Mouse (Mus musculus) limb, embryonic 14.5 days (tissue): Measurements from ENCODE around the gene Magoh. TPM values are rescaled to one million over a fixed set of nuclear protein-coding genes. Genes with fewer than 3 reads are reported as not detected.
A peak's percentile ranks its signal among the peaks of the same experiment; 100 is the strongest.

Experiments
- ATAC-seq: fragments of 200-750 bp; cut with Nextera tagmentation; 2 replicates; pipeline ENCODE4 v1.8.0; 2017; ENCODE audit warnings: low read depth, moderate number of reproducible peaks, moderate TSS enrichment; ENCODE audit not compliant: low FRiP score
- DNase-seq: peaks from one replicate; pipeline ENCODE4 v3.0.0-alpha.2; 2015; ENCODE audit warnings: low spot score
- H3K27ac ChIP-seq: fragments of 300-500 bp; sonication (generic); replicated peaks from 2 replicates; pipeline ENCODE4 v1.5.1; 2014; ENCODE audit warnings: low read depth, mild to moderate bottlenecking, low read length, moderate library complexity, mixed read lengths
- H3K27me3 ChIP-seq: fragments of 300-500 bp; sonication (generic); 2 replicates; pipeline ENCODE4 v1.6.1; 2014; ENCODE audit warnings: low read length, mixed read lengths; ENCODE audit not compliant: control insufficient read depth, insufficient read depth
- H3K36me3 ChIP-seq: fragments of 300-500 bp; sonication (generic); 2 replicates; pipeline ENCODE4 v1.6.1; 2014; ENCODE audit warnings: mild to moderate bottlenecking, low read length, moderate library complexity, mixed read lengths; ENCODE audit not compliant: control insufficient read depth, insufficient read depth
- H3K4me1 ChIP-seq: fragments of 300-500 bp; sonication (generic); 2 replicates; pipeline ENCODE4 v1.6.1; 2014; ENCODE audit warnings: antibody characterized with exemption, low read length, mixed read lengths; ENCODE audit not compliant: control insufficient read depth, insufficient read depth
- H3K4me2 ChIP-seq: fragments of 300-500 bp; sonication (generic); replicated peaks from 2 replicates; pipeline ENCODE4 v1.6.1; 2014; ENCODE audit warnings: low read depth, mild to moderate bottlenecking, low read length, moderate library complexity; ENCODE audit not compliant: severe bottlenecking
- H3K4me3 ChIP-seq: fragments of 300-500 bp; sonication (generic); replicated peaks from 2 replicates; pipeline ENCODE4 v1.5.1; 2014; ENCODE audit warnings: low read length
- H3K9ac ChIP-seq: fragments of 300-500 bp; sonication (generic); 2 replicates; pipeline ENCODE4 v1.6.1; 2014; ENCODE audit warnings: mild to moderate bottlenecking, low read depth, low read length, moderate library complexity; ENCODE audit not compliant: severe bottlenecking
- H3K9me3 ChIP-seq: fragments of 300-500 bp; sonication (generic); 2 replicates; pipeline ENCODE4 v1.6.1; 2016; ENCODE audit warnings: low read length; ENCODE audit not compliant: control insufficient read depth
- POLR2A ChIP-seq: fragments of 200-500 bp; IDR thresholded peaks from 2 replicates; pipeline ENCODE4 v1.8.0; 2012; ENCODE audit warnings: inconsistent platforms, mild to moderate bottlenecking, moderate library complexity, borderline replicate concordance; ENCODE audit not compliant: insufficient read depth, insufficient read length; ENCODE audit errors: extremely low read depth
- WGBS: fragments of 180-500 bp; shearing (Covaris S2); extraction: QIAGEN DNeasy Blood & Tissue Kit; methylation state at CpG from one replicate; pipeline ENCODE4 v1.1.7; 2014; 5-methylcytosine and 5-hydroxymethylcytosine counted together
- polyA plus RNA-seq, 2 experiments: library from polyadenylated mRNA; depleted of rRNA in 1 of 2; stranded (reverse) in 1 of 2; unstranded in 1 of 2; fragments of >200 nt; fragmentation: Nextera tagmentation in 1 of 2; extraction: Ambion mirVana in 1 of 2; gene quantifications; 2 replicates each; pipeline versions ENCODE4 v1.2.1 to v1.2.3; 2012 to 2014

The Magoh gene
- polyA plus RNA-seq, 2 experiments = 199 to 252 TPM

GRCm38 (mm10) chr4:107921152-107921695 lies 41.7 kb downstream of the Magoh start:
- DNase-seq (no peak), ATAC-seq (no peak)
- Histone ChIP-seq H3K9me3 (no peaks in the 10 kb centered on the region), H3K27ac (no peak overlapping the region), H3K27me3 (no peaks in the 10 kb centered on the region), H3K9ac (no peak overlapping the region), H3K4me3 (no peak overlapping the region), H3K36me3 (no peaks in the 10 kb centered on the region), H3K4me2 (no peak overlapping the region), H3K4me1 (peaks cover 8% of the 10 kb centered on the region; the same call in 1 of the 2 replicates)
- WGBS = 69% methylated on average over 8 of the region's 8 CpGs
- TF ChIP-seq POLR2A = no peak

GRCm38 (mm10) chr4:107921952-107922351 lies 42.4 kb downstream of the Magoh start:
- Histone ChIP-seq H3K4me3 (no peak overlapping the region), H3K36me3 (no peaks in the 10 kb centered on the region), H3K4me1 (peaks cover 8% of the 10 kb centered on the region; the same call in 1 of the 2 replicates), H3K27me3 (no peaks in the 10 kb centered on the region), H3K4me2 (no peak overlapping the region; the same call in 1 of the 2 replicates), H3K9ac (0 out of 2 replicates have a peak overlapping the region, but pooled peaks have one; percentile 14), H3K9me3 (no peaks in the 10 kb centered on the region), H3K27ac (no peak overlapping the region)
- no peak for ATAC-seq
- DNase-seq = no peak
- TF ChIP-seq POLR2A = no peak
- 77% methylated on average over 4 of the region's 4 CpGs for WGBS

GRCm38 (mm10) chr4:107923145-107923802 lies 43.7 kb downstream of the Magoh start, which contains the start of gene Cpt2:
Gene Cpt2 (minus strand): TSS chr4:107923610.
- TF ChIP-seq POLR2A = peak; percentile 59; the same call in 1 of the 2 replicates
- Histone ChIP-seq H3K4me2 (peak within 1 kb of the TSS; percentile 68), H3K4me3 (peak within 1 kb of the TSS; percentile 77), H3K27ac (peak within 1 kb of the TSS; percentile 10), H3K36me3 (no peaks in the 10 kb centered on the region), H3K9ac (peak within 1 kb of the TSS; percentile 82), H3K9me3 (no peaks in the 10 kb centered on the region), H3K4me1 (peaks cover 8% of the 10 kb centered on the region; the same call in 1 of the 2 replicates), H3K27me3 (no peaks in the 10 kb centered on the region)
- peak; percentile 93 for DNase-seq
- ATAC-seq = peak; percentile 95
- 2% methylated on average over 23 of the region's 38 CpGs for WGBS

- WGBS = 38% methylated on average over 7 of the region's 7 CpGs
- no peaks in the 10 kb centered on the region for H3K27me3 ChIP-seq
- H3K4me1 ChIP-seq = peaks cover 8% of the 10 kb centered on the region; the same call in 1 of the 2 replicates
- H3K27ac ChIP-seq = peak overlapping the region; percentile 10
- no peaks in the 10 kb centered on the region for H3K36me3 ChIP-seq
- H3K4me3 ChIP-seq = peak overlapping the region; percentile 77
- 0 out of 2 replicates have a peak overlapping the region, but pooled peaks have one; percentile 82 for H3K9ac ChIP-seq
- H3K4me2 ChIP-seq = peak overlapping the region; percentile 68
- peak; percentile 21; the same call in 1 of the 2 replicates for ATAC-seq
- no peaks in the 10 kb centered on the region for H3K9me3 ChIP-seq
- no peak for TF ChIP-seq POLR2A
- no peak for DNase-seq
Measured at GRCm38 (mm10) chr4:107923803-107924194, 44.2 kb downstream of the Magoh start.

GRCm38 (mm10) chr4:107928269-107928668 lies 48.7 kb downstream of the Magoh start:
- DNase-seq = no peak
- no peak for TF ChIP-seq POLR2A
- Histone ChIP-seq H3K36me3 (no peaks in the 10 kb centered on the region), H3K4me2 (no peak overlapping the region), H3K9ac (no peak overlapping the region), H3K4me1 (no peaks in the 10 kb centered on the region), H3K27me3 (no peaks in the 10 kb centered on the region), H3K4me3 (no peak overlapping the region), H3K27ac (no peak overlapping the region), H3K9me3 (no peaks in the 10 kb centered on the region)
- no peak for ATAC-seq
- WGBS = 75% methylated on average over 2 of the region's 2 CpGs
